Mouse (Mus musculus) forebrain, embryonic 14.5 days (tissue): ENCODE data around the gene Pabpn1. TPM values are rescaled to one million over a fixed set of nuclear protein-coding genes. Genes with fewer than 3 reads are reported as not detected.

Experiments used
- ATAC-seq: fragments of 200-750 bp; cut with Nextera tagmentation; 2 replicates; pipeline ENCODE4 v1.8.0; 2017; ENCODE audit warnings: mild to moderate bottlenecking, moderate library complexity
- DNase-seq: peaks from one replicate; pipeline ENCODE4 v3.0.0-alpha.2; 2015; ENCODE audit warnings: low spot score
- H3K27ac ChIP-seq: fragments of 300-500 bp; sonication (generic); 2 replicates; pipeline ENCODE4 v1.5.1; 2014; ENCODE audit warnings: low read depth, mild to moderate bottlenecking, control low read depth, low read length, moderate library complexity
- H3K27me3 ChIP-seq: fragments of 300-500 bp; sonication (generic); replicated peaks from 2 replicates; pipeline ENCODE4 v1.6.1; 2014; ENCODE audit warnings: low read length, control low read depth, mixed read lengths; ENCODE audit not compliant: control insufficient read depth, insufficient read depth
- H3K36me3 ChIP-seq: fragments of 300-500 bp; sonication (generic); 2 replicates; pipeline ENCODE4 v1.6.1; 2014; ENCODE audit warnings: low read length, control low read depth; ENCODE audit not compliant: control insufficient read depth, insufficient read depth
- H3K4me1 ChIP-seq: fragments of 300-500 bp; sonication (generic); 2 replicates; pipeline ENCODE4 v1.6.1; 2014; ENCODE audit warnings: antibody characterized with exemption, low read length, control low read depth; ENCODE audit not compliant: control insufficient read depth, insufficient read depth
- H3K4me2 ChIP-seq: fragments of 300-500 bp; sonication (generic); 2 replicates; pipeline ENCODE4 v1.6.1; 2014; ENCODE audit warnings: mild to moderate bottlenecking, control low read depth, low read length
- H3K4me3 ChIP-seq: fragments of 300-500 bp; sonication (generic); 2 replicates; pipeline ENCODE4 v1.5.1; 2014; ENCODE audit warnings: low read depth, low read length, control low read depth
- H3K9ac ChIP-seq: fragments of 300-500 bp; sonication (generic); 2 replicates; pipeline ENCODE4 v1.6.1; 2014; ENCODE audit warnings: mild to moderate bottlenecking, low read length, control low read depth, moderate library complexity
- H3K9me3 ChIP-seq: fragments of 300-500 bp; sonication (generic); replicated peaks from 2 replicates; pipeline ENCODE4 v1.6.1; 2016; ENCODE audit warnings: low read length, control low read depth, mixed read lengths; ENCODE audit not compliant: control insufficient read depth
- WGBS: fragments of 180-500 bp; shearing (Covaris S2); extraction: QIAGEN DNeasy Blood & Tissue Kit; methylation state at CpG from one replicate; pipeline ENCODE4 v1.1.7; 2014; 5-methylcytosine and 5-hydroxymethylcytosine counted together
- polyA plus RNA-seq: library from polyadenylated mRNA; unstranded; fragments of >200 nt; fragmentation: Nextera tagmentation; extraction: Ambion mirVana; gene quantifications from 2 replicates; pipeline ENCODE4 v1.2.1, GENCODE M21; 2014

Pabpn1 gene
- polyA plus RNA-seq, 1 experiment from 2014 or later: 140 TPM

DNA sequence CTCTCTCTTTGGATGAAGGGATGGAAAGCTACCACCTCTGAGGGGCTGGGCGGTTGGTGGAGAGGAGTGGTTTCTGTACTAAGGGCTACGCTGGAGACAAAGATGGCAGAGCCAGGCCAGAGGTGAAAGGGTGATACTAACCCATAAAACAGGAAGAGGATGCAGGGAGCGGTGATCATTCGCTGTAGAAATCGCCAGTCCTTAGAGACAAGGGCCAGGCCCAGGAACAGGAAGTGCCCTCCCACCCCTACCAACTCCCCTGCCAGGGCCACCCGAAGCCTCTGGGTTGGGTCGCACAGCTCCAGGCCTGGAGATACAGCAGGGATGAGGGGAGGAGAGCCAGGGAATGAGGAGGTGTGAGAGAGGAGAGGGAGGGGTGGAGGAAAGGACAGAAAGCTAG, 16.4 kb downstream of the Pabpn1 start:
- no peak overlapping the region for H3K4me3 ChIP-seq
- H3K4me1 ChIP-seq: peaks cover 9% of the 10 kb centered on the region; the same call in 1 of the 2 replicates
- H3K27me3 ChIP-seq: no peaks in the 10 kb centered on the region
- H3K36me3 ChIP-seq: peaks cover 55% of the 10 kb centered on the region
- WGBS: 87% methylated on average over 7 of the region's 7 CpGs
- H3K27ac ChIP-seq: no peak overlapping the region
- no peaks in the 10 kb centered on the region for H3K9me3 ChIP-seq
- no peak overlapping the region for H3K9ac ChIP-seq
- H3K4me2 ChIP-seq: no peak overlapping the region
- ATAC-seq (no peak), DNase-seq (no peak)

GRCm38 (mm10) chr14:54912109-54912850, 20.0 kb downstream of the Pabpn1 start:
- ATAC-seq (peak; percentile 68), DNase-seq (peak; percentile 31)
- H3K9ac ChIP-seq: peak overlapping the region; percentile 98
- peak overlapping the region; percentile 96 for H3K4me3 ChIP-seq
- 2% methylated on average over 57 of the region's 69 CpGs for WGBS
- no peaks in the 10 kb centered on the region for H3K27me3 ChIP-seq
- H3K27ac ChIP-seq: peak overlapping the region; percentile 82
- peak overlapping the region; percentile 95 for H3K4me2 ChIP-seq
- H3K4me1 ChIP-seq: peaks cover 9% of the 10 kb centered on the region; the same call in 1 of the 2 replicates
- no peaks in the 10 kb centered on the region for H3K9me3 ChIP-seq
- H3K36me3 ChIP-seq: peaks cover 50% of the 10 kb centered on the region

DNA sequence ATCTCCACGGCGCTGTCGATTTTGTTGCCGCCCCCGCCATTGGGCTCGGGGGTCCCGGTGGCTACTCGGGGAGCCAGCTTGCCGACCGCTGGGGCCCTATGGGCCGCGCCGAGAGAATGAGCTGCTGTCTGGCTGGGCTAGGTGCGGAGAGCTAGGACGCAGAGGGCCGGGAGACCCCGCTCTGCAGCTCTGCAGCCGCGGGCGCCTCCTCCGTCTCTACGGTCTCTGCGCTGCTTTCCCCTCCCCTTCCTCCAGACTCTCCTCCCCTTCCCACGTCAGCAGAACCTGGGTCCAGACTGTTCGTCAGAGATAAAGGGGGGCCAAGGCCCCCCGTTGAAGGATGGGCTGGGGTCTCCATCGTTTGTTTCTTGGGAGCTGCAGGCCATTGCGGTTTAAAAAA, 20.6 kb downstream of the Pabpn1 start, which contains the start of gene Slc22a17:
TSS of gene Slc22a17 (minus strand) at position 247 of the 400 bp plus-strand sequence.
- WGBS: 0% methylated on average over 28 of the region's 28 CpGs
- Histone ChIP-seq H3K4me3 (peak within 1 kb of the TSS; percentile 96), H3K4me1 (peaks cover 9% of the 10 kb centered on the region; the same call in 1 of the 2 replicates), H3K27me3 (no peaks in the 10 kb centered on the region), H3K9me3 (no peaks in the 10 kb centered on the region), H3K36me3 (peaks cover 50% of the 10 kb centered on the region), H3K27ac (peak within 1 kb of the TSS; percentile 82), H3K9ac (peak within 1 kb of the TSS; percentile 98), H3K4me2 (peak within 1 kb of the TSS; percentile 95)
- peak; percentile 97 for ATAC-seq
- DNase-seq: peak; percentile 96

GRCm38 (mm10) chr14:54913343-54913742, 21.0 kb downstream of the Pabpn1 start:
- DNase-seq (no peak), ATAC-seq (peak; percentile 32)
- Histone ChIP-seq H3K4me3 (peak overlapping the region; percentile 96), H3K27me3 (no peaks in the 10 kb centered on the region), H3K27ac (peak overlapping the region; percentile 82), H3K9ac (peak overlapping the region; percentile 98), H3K9me3 (no peaks in the 10 kb centered on the region), H3K4me2 (peak overlapping the region; percentile 95), H3K4me1 (peaks cover 9% of the 10 kb centered on the region; the same call in 1 of the 2 replicates), H3K36me3 (peaks cover 49% of the 10 kb centered on the region)
- 18% methylated on average over 10 of the region's 10 CpGs for WGBS

- no peak for DNase-seq
- Histone ChIP-seq H3K27ac (no peak overlapping the region), H3K4me3 (no peak overlapping the region), H3K4me2 (no peak overlapping the region), H3K4me1 (peaks cover 3% of the 10 kb centered on the region; the same call in 1 of the 2 replicates), H3K9ac (no peak overlapping the region), H3K27me3 (no peaks in the 10 kb centered on the region), H3K36me3 (peaks cover 51% of the 10 kb centered on the region), H3K9me3 (peaks cover 12% of the 10 kb centered on the region)
- 94% methylated on average over 16 of the region's 16 CpGs for WGBS
- no peak for ATAC-seq
These were observed 27.9 kb downstream of the Pabpn1 start for GRCm38 (mm10) chr14:54920076-54920685.

- DNase-seq: peak; percentile 85
- WGBS: 4% methylated on average over 7 of the region's 7 CpGs
- peak; percentile 71 for ATAC-seq
These were observed 32.5 kb downstream of the Pabpn1 start for GRCm38 (mm10) chr14:54924641-54925348.

DNA sequence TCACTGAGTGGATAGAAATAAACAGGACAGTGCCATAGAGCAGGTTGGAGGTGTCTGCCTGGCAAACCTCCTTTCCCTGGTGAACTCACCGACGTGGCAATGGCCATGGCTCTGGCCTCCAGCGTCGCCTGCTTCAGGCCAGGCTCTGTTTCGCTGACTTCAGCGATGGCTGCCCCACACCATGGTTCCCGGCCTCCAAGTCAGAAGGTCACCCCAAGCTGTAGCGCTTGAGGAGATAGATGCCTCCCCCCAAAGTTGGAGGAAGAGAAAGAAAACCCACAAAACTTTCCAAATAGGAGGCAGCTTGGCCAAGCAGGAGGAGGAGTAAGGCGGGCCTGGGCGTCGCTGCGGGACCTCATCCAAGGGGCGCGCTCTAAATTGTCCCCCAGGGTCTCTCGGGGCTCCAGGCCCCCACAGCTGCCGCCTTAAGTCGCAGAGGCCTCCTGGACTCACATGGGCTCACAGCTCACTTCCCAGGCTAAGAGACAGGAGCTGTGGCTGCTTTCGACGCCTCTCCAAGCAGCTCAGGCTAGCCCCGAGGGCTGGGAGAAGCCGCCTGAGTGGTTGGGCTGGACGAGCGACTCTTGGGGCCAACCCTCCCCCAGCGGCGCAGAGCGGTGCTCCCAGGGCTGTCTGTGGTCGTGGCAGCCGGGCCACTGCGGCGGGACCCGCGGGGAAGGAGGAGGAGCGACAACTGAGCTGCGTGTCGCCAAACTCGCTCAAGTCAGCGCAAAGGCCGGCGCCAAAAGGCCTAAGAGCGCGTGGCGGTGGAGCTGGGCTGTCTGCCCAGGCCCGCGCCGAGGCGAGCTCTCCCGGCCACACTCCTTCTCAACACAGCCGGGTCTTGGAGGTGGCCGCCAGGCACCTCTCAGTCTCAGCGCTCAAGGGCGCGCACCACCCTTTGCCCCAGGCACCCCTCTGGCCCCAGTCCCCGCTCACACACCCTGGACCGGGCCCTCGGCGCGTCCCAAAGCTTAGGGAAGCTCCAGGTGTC, 33.3 kb downstream of the Pabpn1 start, which contains the start of gene Efs:
TSS of gene Efs (minus strand) at position 778 of the 994 bp plus-strand sequence.
- no peaks in the 10 kb centered on the region for H3K27me3 ChIP-seq
- ATAC-seq: peak; percentile 45
- WGBS: 1% methylated on average over 57 of the region's 57 CpGs

More at GRCm38 (mm10) chr14:54924641-54925348, 32.5 kb downstream of the Pabpn1 start:
- Histone ChIP-seq H3K27ac (peak overlapping the region; percentile 97), H3K4me1 (peaks cover 18% of the 10 kb centered on the region), H3K9ac (peak overlapping the region; percentile 87), H3K27me3 (no peaks in the 10 kb centered on the region), H3K4me3 (peak overlapping the region; percentile 47), H3K36me3 (peaks cover 11% of the 10 kb centered on the region), H3K9me3 (peaks cover 12% of the 10 kb centered on the region), H3K4me2 (peak overlapping the region; percentile 93)

More for the DNA sequence above, 33.3 kb downstream of the Pabpn1 start, which contains the start of gene Efs:
- peak within 1 kb of the TSS; percentile 93 for H3K4me2 ChIP-seq
- H3K4me3 ChIP-seq: peak within 1 kb of the TSS; percentile 47
- H3K9me3 ChIP-seq: peaks cover 12% of the 10 kb centered on the region
- peak within 1 kb of the TSS; percentile 97 for H3K27ac ChIP-seq
- peaks cover 2% of the 10 kb centered on the region for H3K36me3 ChIP-seq
- peak; percentile 65 for DNase-seq
- H3K4me1 ChIP-seq: peaks cover 22% of the 10 kb centered on the region
- H3K9ac ChIP-seq: peak within 1 kb of the TSS; percentile 87
